Mouse (Mus musculus) urinary bladder, postnatal 36 days (tissue): Measurements from ENCODE around the gene Dscam.
A peak's percentile ranks its signal among the peaks of the same experiment; 100 is the strongest.

ENCODE experiments used
- DNase-seq, 2 experiments: peaks; one replicate each; pipeline ENCODE4 v3.0.0; 2022; ENCODE audit warnings: low spot score in 2 of 2, mixed read lengths in 1 of 2

The Dscam gene

GRCm38 (mm10) chr16:97105266-97105665, 65.3 kb downstream of the Dscam start:
- DNase-seq = no peak

- no peak for DNase-seq
Observed at GRCm38 (mm10) chr16:97103046-97103445, 67.5 kb downstream of the Dscam start.

GRCm38 (mm10) chr16:97100091-97100490, 70.5 kb downstream of the Dscam start:
- no peak for DNase-seq

- DNase-seq = no peak
Observed at GRCm38 (mm10) chr16:97098508-97098907, 72.0 kb downstream of the Dscam start.

- DNase-seq = no peak
Observed at GRCm38 (mm10) chr16:97096709-97097108, 73.8 kb downstream of the Dscam start.

GRCm38 (mm10) chr16:97095496-97095895, 75.1 kb downstream of the Dscam start:
- no peak for DNase-seq

GRCm38 (mm10) chr16:97089339-97089738, 81.2 kb downstream of the Dscam start:
- no peak for DNase-seq

- DNase-seq = no peak
Observed at GRCm38 (mm10) chr16:97083694-97084093, 86.9 kb downstream of the Dscam start.

GRCm38 (mm10) chr16:97075920-97076572, 94.5 kb downstream of the Dscam start:
- DNase-seq = no peak

- DNase-seq = no peak
Observed at GRCm38 (mm10) chr16:97075137-97075902, 95.2 kb downstream of the Dscam start.

- DNase-seq = no peak
Observed at GRCm38 (mm10) chr16:97073847-97074246, 96.7 kb downstream of the Dscam start.

- no peak for DNase-seq
Observed at GRCm38 (mm10) chr16:97072624-97073023, 97.9 kb downstream of the Dscam start.

GRCm38 (mm10) chr16:97066856-97067255, 103.7 kb downstream of the Dscam start:
- no peak for DNase-seq

- no peak for DNase-seq
Observed at GRCm38 (mm10) chr16:97062207-97062606, 108.3 kb downstream of the Dscam start.

GRCm38 (mm10) chr16:97061390-97061789, 109.2 kb downstream of the Dscam start:
- no peak for DNase-seq

GRCm38 (mm10) chr16:97060736-97061135, 109.8 kb downstream of the Dscam start:
- DNase-seq = no peak

GRCm38 (mm10) chr16:97060276-97060675, 110.3 kb downstream of the Dscam start:
- DNase-seq = no peak

GRCm38 (mm10) chr16:97035271-97035670, 135.3 kb downstream of the Dscam start:
- DNase-seq = no peak

GRCm38 (mm10) chr16:97033540-97034058, 137.0 kb downstream of the Dscam start:
- DNase-seq = no peak

GRCm38 (mm10) chr16:97027701-97028100, 142.9 kb downstream of the Dscam start:
- peak in 1 of 2 experiments; percentile 1 for DNase-seq

GRCm38 (mm10) chr16:97026803-97027202, 143.7 kb downstream of the Dscam start:
- no peak for DNase-seq

GRCm38 (mm10) chr16:97024406-97024805, 146.1 kb downstream of the Dscam start:
- DNase-seq = no peak

GRCm38 (mm10) chr16:97021496-97021895, 149.1 kb downstream of the Dscam start:
- DNase-seq = no peak
